Mouse (Mus musculus): ENCODE measurements around the gene Gpr152. TPM values are rescaled to one million over a fixed set of nuclear protein-coding genes. Genes with fewer than 3 reads are reported as not detected.
A peak's percentile ranks its signal among the peaks of the same experiment; 100 is the strongest.

The Gpr152 gene
- polyA plus RNA-seq, 1 experiment: 0.06 TPM

DNA sequence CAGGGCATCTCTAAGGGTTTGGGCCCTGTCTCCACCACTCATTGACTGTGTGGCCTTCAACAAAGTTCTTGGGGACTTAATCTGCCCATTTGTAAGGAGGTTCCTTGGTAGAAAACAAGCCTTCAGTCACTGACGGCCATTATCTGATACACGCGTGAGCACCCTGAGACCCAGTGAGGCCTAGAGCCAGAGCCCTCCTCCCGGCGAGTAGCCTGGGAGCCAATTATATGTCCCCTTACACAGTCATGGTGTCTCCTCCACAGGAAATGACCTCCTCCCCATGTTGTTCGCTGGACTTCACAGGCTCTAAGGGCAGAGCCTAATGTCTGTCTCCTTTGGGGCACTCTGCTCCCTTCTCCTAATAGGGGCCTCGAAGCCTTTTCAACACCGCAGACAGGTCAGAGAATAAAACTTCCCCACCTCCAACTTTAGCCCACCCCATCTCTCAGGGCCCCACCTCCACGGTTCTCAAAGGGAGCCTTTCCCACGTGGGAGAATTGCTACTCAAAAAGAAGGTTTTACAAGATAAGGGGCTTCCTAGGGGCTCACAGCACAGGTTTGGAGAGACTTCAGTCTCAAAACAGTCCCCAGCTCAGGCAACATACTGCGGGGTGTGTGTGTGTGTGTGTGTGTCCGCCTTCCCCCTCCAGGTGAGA lies 6.9 kb downstream of the Gpr152 start:
- H3K4me3 ChIP-seq (ENCODE audit: low read depth, low read length): no peak overlapping the region
- H3K27ac ChIP-seq (ENCODE audit: insufficient read depth, low read depth, low read length): peak overlapping the region; percentile 2; the same call in 1 of the 2 replicates
- TF ChIP-seq POLR2A (IDR thresholded peaks at IDR 0.05; ENCODE audit: low read depth, low read length) (no peak), CTCF (IDR thresholded peaks at IDR 0.05; ENCODE audit: extremely low read depth, insufficient read length, insufficient replicate concordance, low read depth, low read length) (no peak)
- peaks cover 18% of the 10 kb centered on the region for H3K36me3 ChIP-seq (ENCODE audit: control insufficient read depth, insufficient read depth, low read length)
- WGBS: 86% methylated on average over 12 of the region's 12 CpGs
- peaks cover 12% of the 10 kb centered on the region for H3K4me1 ChIP-seq (ENCODE audit: control insufficient read depth, insufficient read depth, insufficient read length, low read length)
- H3K27me3 ChIP-seq (ENCODE audit: control insufficient read depth, insufficient read depth, low read length): no peaks in the 10 kb centered on the region

DNA sequence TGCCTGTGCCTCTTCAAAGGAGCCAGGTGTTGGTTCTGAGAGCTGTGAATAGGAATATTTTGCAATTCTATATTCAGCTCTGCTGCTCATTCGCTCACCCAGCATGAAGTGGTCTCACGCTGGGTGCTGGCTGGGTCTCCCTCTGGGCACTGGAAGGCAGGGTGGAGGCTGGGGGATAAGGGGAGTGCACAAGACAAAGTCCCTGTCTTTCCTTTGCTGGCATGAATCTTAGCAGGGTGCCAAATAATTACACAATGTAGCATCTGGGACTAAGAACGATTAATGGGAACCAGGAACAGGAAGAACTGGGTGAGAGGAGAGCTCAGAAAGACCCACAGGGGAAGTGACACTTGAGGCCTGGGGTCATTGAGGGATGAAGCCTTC lies 7.4 kb downstream of the Gpr152 start:
- WGBS: 77% methylated on average over 3 of the region's 3 CpGs
- peaks cover 22% of the 10 kb centered on the region for H3K36me3 ChIP-seq (ENCODE audit: control insufficient read depth, insufficient read depth, low read length)
- H3K4me3 ChIP-seq (ENCODE audit: low read depth, low read length): no peak overlapping the region
- H3K27ac ChIP-seq (ENCODE audit: insufficient read depth, low read depth, low read length): peak overlapping the region; percentile 2; the same call in 1 of the 2 replicates
- TF ChIP-seq POLR2A (IDR thresholded peaks at IDR 0.05; ENCODE audit: low read depth, low read length) (no peak), CTCF (IDR thresholded peaks at IDR 0.05; ENCODE audit: extremely low read depth, insufficient read length, insufficient replicate concordance, low read depth, low read length) (no peak)
- no peaks in the 10 kb centered on the region for H3K27me3 ChIP-seq (ENCODE audit: control insufficient read depth, insufficient read depth, low read length)
- H3K4me1 ChIP-seq (ENCODE audit: control insufficient read depth, insufficient read depth, insufficient read length, low read length): peaks cover 12% of the 10 kb centered on the region

DNA sequence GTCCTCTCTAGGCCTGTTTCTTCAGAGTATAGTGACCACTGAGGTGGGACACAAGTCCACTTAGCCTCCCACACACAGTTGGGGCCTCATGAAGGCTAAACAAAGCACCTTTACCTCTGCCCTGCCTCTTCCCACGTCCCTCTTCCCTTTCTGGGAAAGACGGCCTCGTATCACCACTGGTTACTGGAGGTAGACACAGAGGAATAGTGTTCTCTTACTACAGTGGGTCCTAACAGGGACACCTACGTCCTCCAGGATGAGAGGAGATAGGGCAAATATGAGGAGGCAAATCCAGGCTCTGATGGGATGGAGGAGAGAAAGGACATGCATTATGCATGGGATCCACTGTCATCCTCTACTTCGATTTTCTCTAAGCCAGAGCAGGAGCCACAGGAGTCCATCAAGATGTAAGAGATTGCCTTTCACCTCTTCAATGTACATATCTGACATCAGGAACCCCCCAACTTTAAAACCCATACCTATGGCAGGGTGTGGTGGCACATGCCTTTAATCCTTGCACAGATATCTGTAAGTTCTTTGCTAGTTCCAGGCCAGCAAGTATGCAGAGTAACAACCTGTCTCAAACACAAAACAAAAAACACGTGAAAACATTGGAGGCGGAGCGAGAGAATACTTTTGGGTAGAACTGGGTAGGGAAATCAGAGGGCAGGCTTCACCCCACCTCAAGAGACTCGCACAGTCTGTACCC lies 8.3 kb downstream of the Gpr152 start:
- Histone ChIP-seq H3K27ac (ENCODE audit: insufficient read depth, low read depth, low read length) (no peak overlapping the region), H3K4me3 (ENCODE audit: low read depth, low read length) (peak overlapping the region; percentile 94), H3K27me3 (ENCODE audit: control insufficient read depth, insufficient read depth, low read length) (no peaks in the 10 kb centered on the region), H3K4me1 (ENCODE audit: control insufficient read depth, insufficient read depth, insufficient read length, low read length) (peaks cover 12% of the 10 kb centered on the region), H3K36me3 (ENCODE audit: control insufficient read depth, insufficient read depth, low read length) (peaks cover 31% of the 10 kb centered on the region)
- WGBS: 40% methylated on average over 9 of the region's 9 CpGs
- no peak for TF ChIP-seq POLR2A (IDR thresholded peaks at IDR 0.05; ENCODE audit: low read depth, low read length)
- TF ChIP-seq CTCF (IDR thresholded peaks at IDR 0.05; ENCODE audit: extremely low read depth, insufficient read length, insufficient replicate concordance, low read depth, low read length): no peak

DNA sequence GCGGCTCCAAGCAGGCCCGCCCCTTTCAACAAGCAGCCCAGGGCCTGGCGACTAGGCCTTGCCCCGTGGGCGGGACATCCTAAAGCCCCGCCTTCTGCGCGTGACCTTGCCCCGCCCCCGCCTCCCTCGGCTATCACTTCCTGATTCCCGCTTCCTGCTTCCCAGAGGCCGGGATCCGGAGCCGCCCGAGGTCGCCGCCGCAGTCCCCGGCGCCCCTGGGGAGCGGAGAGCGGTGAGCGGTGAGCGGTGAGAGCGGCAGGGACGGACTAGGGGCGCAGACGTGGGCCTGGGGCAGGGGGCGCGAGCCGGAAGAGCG lies 8.9 kb downstream of the Gpr152 start, which contains the start of gene Coro1b:
Gene Coro1b (plus strand): TSS at position 129 of the 316 bp plus-strand sequence.
- under 1% methylated on average over 33 of the region's 33 CpGs for WGBS
- H3K27ac ChIP-seq (ENCODE audit: insufficient read depth, low read depth, low read length): peak within 1 kb of the TSS; percentile 86
- H3K4me3 ChIP-seq (ENCODE audit: low read depth, low read length): peak within 1 kb of the TSS; percentile 94
- H3K4me1 ChIP-seq (ENCODE audit: control insufficient read depth, insufficient read depth, insufficient read length, low read length): peaks cover 12% of the 10 kb centered on the region
- TF ChIP-seq CTCF (IDR thresholded peaks at IDR 0.05; ENCODE audit: extremely low read depth, insufficient read length, insufficient replicate concordance, low read depth, low read length) (no peak), POLR2A (IDR thresholded peaks at IDR 0.05; ENCODE audit: low read depth, low read length) (peak; percentile 98)
- no peaks in the 10 kb centered on the region for H3K27me3 ChIP-seq (ENCODE audit: control insufficient read depth, insufficient read depth, low read length)
- H3K36me3 ChIP-seq (ENCODE audit: control insufficient read depth, insufficient read depth, low read length): peaks cover 36% of the 10 kb centered on the region

DNA sequence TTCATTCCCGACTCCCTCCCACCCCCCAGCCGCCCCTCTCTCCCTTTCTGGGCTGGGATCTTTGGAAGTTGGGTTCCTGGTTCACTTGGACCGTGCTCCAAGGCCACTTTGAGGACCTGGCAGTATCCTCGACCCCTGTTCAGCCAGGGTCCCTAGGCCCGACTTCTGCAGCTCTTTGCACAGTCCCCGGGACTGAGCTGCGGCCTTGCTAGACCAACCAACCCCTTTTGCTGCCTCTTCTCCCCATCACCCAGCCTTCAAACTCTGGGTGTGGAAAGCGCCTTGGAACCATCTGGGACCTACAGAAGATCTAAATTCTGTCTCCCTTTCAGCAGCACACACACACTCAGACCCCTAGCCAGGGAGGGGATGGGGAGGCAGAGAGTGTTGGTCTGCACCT lies 9.2 kb downstream of the Gpr152 start:
- Histone ChIP-seq H3K4me1 (ENCODE audit: control insufficient read depth, insufficient read depth, insufficient read length, low read length) (peaks cover 12% of the 10 kb centered on the region), H3K27me3 (ENCODE audit: control insufficient read depth, insufficient read depth, low read length) (no peaks in the 10 kb centered on the region), H3K36me3 (ENCODE audit: control insufficient read depth, insufficient read depth, low read length) (peaks cover 40% of the 10 kb centered on the region), H3K4me3 (ENCODE audit: low read depth, low read length) (peak overlapping the region; percentile 94), H3K27ac (ENCODE audit: insufficient read depth, low read depth, low read length) (peak overlapping the region; percentile 86)
- under 1% methylated on average over 8 of the region's 8 CpGs for WGBS
- TF ChIP-seq POLR2A (IDR thresholded peaks at IDR 0.05; ENCODE audit: low read depth, low read length) (no peak), CTCF (IDR thresholded peaks at IDR 0.05; ENCODE audit: extremely low read depth, insufficient read length, insufficient replicate concordance, low read depth, low read length) (no peak)

DNA sequence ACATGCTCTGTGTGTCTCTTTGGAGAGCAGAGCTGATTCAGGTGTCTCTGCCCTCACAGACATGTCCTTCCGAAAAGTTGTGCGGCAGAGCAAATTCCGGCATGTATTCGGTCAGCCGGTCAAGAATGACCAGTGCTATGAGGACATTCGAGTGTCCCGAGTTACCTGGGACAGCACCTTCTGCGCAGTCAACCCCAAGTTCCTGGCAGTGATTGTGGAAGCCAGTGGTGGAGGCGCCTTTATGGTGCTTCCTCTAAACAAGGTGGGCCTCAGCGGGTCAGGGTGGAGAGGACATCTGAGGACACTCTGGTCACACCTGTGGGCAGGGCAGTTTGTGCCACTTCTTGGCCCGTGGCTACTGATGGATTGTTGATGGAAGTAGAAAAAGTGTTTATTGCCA lies 9.7 kb downstream of the Gpr152 start:
- H3K4me1 ChIP-seq (ENCODE audit: control insufficient read depth, insufficient read depth, insufficient read length, low read length): peaks cover 12% of the 10 kb centered on the region
- peaks cover 40% of the 10 kb centered on the region for H3K36me3 ChIP-seq (ENCODE audit: control insufficient read depth, insufficient read depth, low read length)
- no peaks in the 10 kb centered on the region for H3K27me3 ChIP-seq (ENCODE audit: control insufficient read depth, insufficient read depth, low read length)
- TF ChIP-seq POLR2A (IDR thresholded peaks at IDR 0.05; ENCODE audit: low read depth, low read length): no peak
- no peak for TF ChIP-seq CTCF (IDR thresholded peaks at IDR 0.05; ENCODE audit: extremely low read depth, insufficient read length, insufficient replicate concordance, low read depth, low read length)
- 40% methylated on average over 11 of the region's 11 CpGs for WGBS
- H3K4me3 ChIP-seq (ENCODE audit: low read depth, low read length): peak overlapping the region; percentile 94
- H3K27ac ChIP-seq (ENCODE audit: insufficient read depth, low read depth, low read length): peak overlapping the region; percentile 86

DNA sequence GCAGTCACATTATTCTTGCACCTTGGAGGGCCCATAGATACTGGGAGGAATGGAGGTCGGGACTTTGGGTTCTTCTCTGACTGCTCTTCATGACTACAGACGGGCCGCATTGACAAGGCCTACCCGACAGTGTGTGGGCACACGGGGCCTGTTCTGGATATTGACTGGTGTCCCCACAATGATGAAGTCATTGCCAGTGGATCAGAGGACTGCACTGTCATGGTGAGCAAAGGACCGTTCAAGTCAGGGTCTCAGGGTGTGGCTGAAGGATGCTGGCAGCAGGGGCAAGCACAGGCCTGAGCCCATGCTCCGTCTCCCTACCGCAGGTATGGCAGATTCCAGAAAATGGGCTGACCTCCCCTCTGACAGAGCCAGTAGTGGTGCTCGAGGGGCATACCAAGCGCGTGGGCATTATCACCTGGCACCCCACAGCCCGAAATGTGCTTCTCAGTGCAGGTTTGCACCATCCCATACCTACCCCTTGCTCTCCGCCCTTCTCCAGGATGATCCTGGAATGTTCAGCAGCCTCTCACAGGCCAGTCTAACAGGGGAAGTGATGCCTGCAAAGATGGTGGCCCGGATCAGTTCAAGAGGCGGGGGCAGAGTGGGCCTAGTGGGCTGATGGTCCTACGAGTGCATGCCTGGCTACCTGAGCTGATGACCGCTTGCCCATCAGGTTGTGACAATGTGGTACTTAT lies 10.3 kb downstream of the Gpr152 start:
- Histone ChIP-seq H3K4me3 (ENCODE audit: low read depth, low read length) (peak overlapping the region; percentile 94), H3K27me3 (ENCODE audit: control insufficient read depth, insufficient read depth, low read length) (no peaks in the 10 kb centered on the region), H3K4me1 (ENCODE audit: control insufficient read depth, insufficient read depth, insufficient read length, low read length) (peaks cover 12% of the 10 kb centered on the region), H3K27ac (ENCODE audit: insufficient read depth, low read depth, low read length) (peak overlapping the region; percentile 86), H3K36me3 (ENCODE audit: control insufficient read depth, insufficient read depth, low read length) (peaks cover 40% of the 10 kb centered on the region)
- WGBS: 84% methylated on average over 17 of the region's 17 CpGs
- no peak for TF ChIP-seq POLR2A (IDR thresholded peaks at IDR 0.05; ENCODE audit: low read depth, low read length)
- TF ChIP-seq CTCF (IDR thresholded peaks at IDR 0.05; ENCODE audit: extremely low read depth, insufficient read length, insufficient replicate concordance, low read depth, low read length): no peak

Measured in small intestine, adult 2 months (tissue).